In the genomic region with DNA sequence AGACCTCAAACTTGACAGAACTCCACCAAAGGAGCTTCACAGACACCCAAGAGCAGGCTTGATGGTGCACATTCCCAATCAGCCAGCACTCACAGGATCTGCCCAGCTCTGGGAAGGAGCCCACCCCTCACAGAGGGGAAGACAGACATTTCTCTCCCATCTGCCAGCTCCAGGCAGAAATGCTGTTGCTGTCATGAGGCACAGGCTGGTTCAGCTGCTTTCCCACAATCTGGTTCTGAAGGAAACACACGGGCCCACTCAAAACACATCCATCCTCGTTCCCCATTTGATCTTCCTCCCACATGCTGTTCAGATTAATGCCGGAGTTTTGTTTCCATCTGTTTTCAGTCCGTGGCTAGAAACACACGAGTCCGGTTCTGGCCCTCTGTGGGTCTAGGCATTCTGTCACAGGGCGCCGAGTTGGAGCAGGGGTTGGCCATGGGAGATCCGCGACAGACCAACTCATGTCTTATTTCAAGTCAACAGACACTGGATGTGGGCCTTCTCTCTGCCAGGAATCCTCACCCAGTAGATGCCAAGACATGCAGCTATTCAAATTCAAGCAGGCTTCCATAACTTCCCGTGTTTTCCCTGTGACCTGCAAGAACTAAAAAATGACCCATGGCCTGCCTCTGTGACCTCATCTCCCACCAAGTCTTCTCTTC, we compare ENCODE assay signal across 16 mouse cellular contexts.
DNase-seq lines count a peak whose midpoint lies in the region; ATAC-seq and TF ChIP-seq lines count a peak whose summit lies in the region.
"Had no signal": no experiment of that assay in that cellular context is flagged by ENCODE, and none has a peak within 500 bp of the region (broad histone marks: within the 10 kb centered on the region; RNA-seq: fewer than 3 reads in every experiment).

No protein-coding gene starts in this region.

- H3K27me3 ChIP-seq in embryonic facial prominence, embryonic 11.5 days (ENCODE audit: control insufficient read depth, insufficient read depth, low read length): no peaks in the 10 kb centered on the region
- no peaks in the 10 kb centered on the region for H3K27me3 ChIP-seq in midbrain, embryonic 10.5 days (ENCODE audit: low read depth, poor library complexity, severe bottlenecking)
- no peaks in the 10 kb centered on the region for H3K27me3 ChIP-seq in midbrain, embryonic 14.5 days (ENCODE audit: control insufficient read depth, insufficient read depth, low read length)
- H3K27me3 ChIP-seq: hindbrain, embryonic 13.5 days had no signal

- intact Hi-C loops in left cerebral cortex, postnatal 14 days (cut with DNase I): no loop called here

- H3K4me2 ChIP-seq in embryonic facial prominence, embryonic 11.5 days (ENCODE audit: low read depth, low read length): no peak overlapping the region
- no peak overlapping the region for H3K4me2 ChIP-seq in midbrain, embryonic 14.5 days (ENCODE audit: low read length)
- H3K4me2 ChIP-seq: hindbrain, embryonic 13.5 days; liver, embryonic 11.5 days had no signal

- H3K9ac ChIP-seq in embryonic facial prominence, embryonic 11.5 days (replicated peaks; ENCODE audit: low read length): no peak overlapping the region
- H3K9ac ChIP-seq in midbrain, embryonic 14.5 days (replicated peaks; ENCODE audit: low read length): no peak overlapping the region
- H3K9ac ChIP-seq: hindbrain, embryonic 13.5 days had no signal

- WGBS in embryonic facial prominence, embryonic 11.5 days: 64% methylated on average over 11 of the region's 11 CpGs
- WGBS in midbrain, embryonic 10.5 days: 84% methylated on average over 11 of the region's 11 CpGs
- 78% methylated on average over 11 of the region's 11 CpGs for WGBS in lung, adult 2 months
- 88% methylated on average over 11 of the region's 11 CpGs for WGBS in midbrain, embryonic 14.5 days

- no peak overlapping the region for H3K4me3 ChIP-seq in embryonic facial prominence, embryonic 11.5 days (ENCODE audit: low read depth, low read length)
- H3K4me3 ChIP-seq in midbrain, embryonic 10.5 days: no peak overlapping the region
- no peak overlapping the region for H3K4me3 ChIP-seq in lung, adult 2 months (replicated peaks; ENCODE audit: extremely low read depth, low read depth, low read length)
- no peak overlapping the region for H3K4me3 ChIP-seq in midbrain, embryonic 14.5 days (replicated peaks; ENCODE audit: low read depth, low read length)
- H3K4me3 ChIP-seq: hindbrain, embryonic 13.5 days; left cerebral cortex, adult 2 months had no signal

- no peak for ATAC-seq in embryonic facial prominence, embryonic 11.5 days (replicated peaks; ENCODE audit: insufficient number of reproducible peaks, low FRiP score, low TSS enrichment, low read depth)
- ATAC-seq in midbrain, embryonic 14.5 days (ENCODE audit: low FRiP score, low TSS enrichment): no peak
- ATAC-seq: CD4-positive, CD25-positive, alpha-beta regulatory T cell, adult 4 months had no signal

- H3K4me1 ChIP-seq in embryonic facial prominence, embryonic 11.5 days (ENCODE audit: control insufficient read depth, insufficient read depth, low read length): no peaks in the 10 kb centered on the region
- H3K4me1 ChIP-seq in midbrain, embryonic 10.5 days: no peaks in the 10 kb centered on the region
- no peaks in the 10 kb centered on the region for H3K4me1 ChIP-seq in lung, adult 2 months (ENCODE audit: control insufficient read depth, insufficient read depth, low read length)
- no peaks in the 10 kb centered on the region for H3K4me1 ChIP-seq in midbrain, embryonic 14.5 days (ENCODE audit: control insufficient read depth, insufficient read depth, low read length)
- H3K4me1 ChIP-seq: hindbrain, embryonic 13.5 days had no signal

- peak; percentile 46 to 47 for DNase-seq in left cerebral cortex, postnatal 14 days (ENCODE audit: low spot score in 2 of 2)
- no peak for DNase-seq in left cerebral cortex, adult 11 months (ENCODE audit: low spot score)
- DNase-seq in embryonic facial prominence, embryonic 11.5 days (ENCODE audit: low spot score): peak; percentile 39
- DNase-seq in frontal cortex, postnatal 10 days (ENCODE audit: low spot score in 2 of 2): peak; percentile 17 to 28
- DNase-seq in layer of hippocampus, postnatal 14 days (ENCODE audit: low spot score in 2 of 2): peak; percentile 66 to 85
- no peak for DNase-seq in midbrain, embryonic 10.5 days (ENCODE audit: low spot score)
- no peak for DNase-seq in lung, adult 2 months
- no peak for DNase-seq in midbrain, embryonic 14.5 days
- DNase-seq: adrenal gland, postnatal 36 days; cerebellum, adult 18-20 months; kidney, adult 8-10 months; thymus, postnatal 25 days had no signal

- no peak overlapping the region for H3K27ac ChIP-seq in embryonic facial prominence, embryonic 11.5 days (replicated peaks; ENCODE audit: low read depth, low read length)
- no peak overlapping the region for H3K27ac ChIP-seq in midbrain, embryonic 10.5 days (replicated peaks)
- H3K27ac ChIP-seq in midbrain, embryonic 14.5 days (replicated peaks; ENCODE audit: low read depth, low read length): no peak overlapping the region
- H3K27ac ChIP-seq: hindbrain, embryonic 13.5 days; left cerebral cortex, adult 2 months had no signal

- TF ChIP-seq POLR2A in lung, adult 2 months (IDR thresholded peaks at IDR 0.05; ENCODE audit: borderline replicate concordance, extremely low read depth, low read depth, low read length): no peak

- TF ChIP-seq CTCF in lung, adult 2 months (IDR thresholded peaks at IDR 0.05; ENCODE audit: insufficient read depth, low read length): no peak

- no peaks in the 10 kb centered on the region for H3K36me3 ChIP-seq in embryonic facial prominence, embryonic 11.5 days (replicated peaks; ENCODE audit: control insufficient read depth, insufficient read depth, low read depth, low read length)
- H3K36me3 ChIP-seq in midbrain, embryonic 10.5 days: no peaks in the 10 kb centered on the region
- H3K36me3 ChIP-seq in midbrain, embryonic 14.5 days (ENCODE audit: control insufficient read depth, insufficient read depth, low read length): no peaks in the 10 kb centered on the region
- H3K36me3 ChIP-seq: hindbrain, embryonic 13.5 days had no signal

- H3K9me3 ChIP-seq in embryonic facial prominence, embryonic 11.5 days (replicated peaks; ENCODE audit: control insufficient read depth, low read length): no peaks in the 10 kb centered on the region
- H3K9me3 ChIP-seq in midbrain, embryonic 10.5 days (replicated peaks): no peaks in the 10 kb centered on the region
- no peaks in the 10 kb centered on the region for H3K9me3 ChIP-seq in midbrain, embryonic 14.5 days (ENCODE audit: control insufficient read depth, low read length)
- H3K9me3 ChIP-seq: hindbrain, embryonic 13.5 days had no signal

Comparison
In these comparisons a context has a peak if more than half of its experiments do, and no peak if none do; other contexts are left out.
1. DNase-seq: peak in left cerebral cortex, postnatal 14 days (2 of 2), embryonic facial prominence, embryonic 11.5 days (single experiment), frontal cortex, postnatal 10 days (2 of 2) and layer of hippocampus, postnatal 14 days (2 of 2); none in left cerebral cortex, adult 11 months (single experiment), midbrain, embryonic 10.5 days (single experiment), lung, adult 2 months (single experiment) and midbrain, embryonic 14.5 days (single experiment).